Mouse (Mus musculus) ES-E14 (cell line): ENCODE data around the gene Ptprn2. TPM values are rescaled to one million over a fixed set of nuclear protein-coding genes. Genes with fewer than 3 reads are reported as not detected.

ENCODE experiments used
- DNase-seq: peaks from one replicate; pipeline ENCODE4 v3.0.0-alpha.2; 2013; ENCODE audit warnings: low read depth, low spot score
- H3K27ac ChIP-seq: 2 replicates; pipeline ENCODE4 v1.5.1; 2012; ENCODE audit warnings: low read depth, mild to moderate bottlenecking, low read length, moderate library complexity, mixed read lengths; ENCODE audit not compliant: poor library complexity, insufficient read depth, severe bottlenecking
- H3K36me3 ChIP-seq: 2 replicates; pipeline ENCODE4 v1.6.1; 2012; ENCODE audit warnings: mild to moderate bottlenecking, low read length, moderate library complexity, mixed read lengths; ENCODE audit not compliant: control insufficient read depth, poor library complexity, insufficient read depth, severe bottlenecking
- H3K4me1 ChIP-seq, 2 experiments: fragments of 150-350 bp in 1 of 2; sonication (generic) in 1 of 2; 2 replicates each; pipeline ENCODE4 v1.6.1; 2012; ENCODE audit warnings: low read length in 2 of 2, mild to moderate bottlenecking in 1 of 2, mixed read lengths in 1 of 2; ENCODE audit not compliant: control insufficient read depth in 2 of 2, insufficient read depth in 2 of 2, poor library complexity in 1 of 2
- H3K4me3 ChIP-seq, 2 experiments: fragments of 150-350 bp in 1 of 2; sonication (generic) in 1 of 2; 2 replicates each; pipeline ENCODE4 v1.5.1; 2012; ENCODE audit warnings: low read length in 2 of 2, low read depth in 1 of 2, mild to moderate bottlenecking in 1 of 2, mixed read lengths in 1 of 2; ENCODE audit not compliant: insufficient read depth in 1 of 2, poor library complexity in 1 of 2, severe bottlenecking in 1 of 2
- H3K9ac ChIP-seq: 2 replicates; pipeline ENCODE4 v1.6.1; 2012; ENCODE audit warnings: low read depth, mild to moderate bottlenecking, low read length, mixed read lengths; ENCODE audit not compliant: poor library complexity, insufficient read depth, severe bottlenecking
- H3K9me3 ChIP-seq: fragments of 150-350 bp; sonication (generic); 2 replicates; pipeline ENCODE4 v1.6.1; 2012; ENCODE audit warnings: low read depth, mild to moderate bottlenecking, low read length; ENCODE audit not compliant: control insufficient read depth, insufficient read depth
- CHD2 ChIP-seq: IDR thresholded peaks from 2 replicates; pipeline ENCODE4 v1.6.1; 2014; ENCODE audit warnings: mild to moderate bottlenecking, low read depth, low read length, inconsistent platforms
- HCFC1 ChIP-seq: IDR thresholded peaks from 2 replicates; pipeline ENCODE4 v1.6.1; 2012; ENCODE audit warnings: low read length, inconsistent platforms, borderline replicate concordance; ENCODE audit not compliant: insufficient read depth
- MAFK ChIP-seq: IDR thresholded peaks from 2 replicates; pipeline ENCODE4 v1.6.1; 2014; ENCODE audit warnings: mild to moderate bottlenecking, low read depth, low read length, inconsistent platforms; ENCODE audit not compliant: insufficient read depth
- ZC3H11A ChIP-seq: IDR thresholded peaks from 2 replicates; pipeline ENCODE4 v1.6.1; 2012; ENCODE audit warnings: low read depth, mild to moderate bottlenecking, inconsistent platforms, low read length, borderline replicate concordance
- ZNF384 ChIP-seq: IDR thresholded peaks from 2 replicates; pipeline ENCODE4 v1.6.1; 2012; ENCODE audit warnings: low read depth, low read length, inconsistent platforms
- in situ Hi-C, 2 experiments: fragments of 600-800 bp; cut with MboI; formaldehyde crosslinking; loops; one replicate each; pipeline ENCODE4 v1.15.1; 2025; ENCODE audit warnings: low sequenced_read_pairs in 2 of 2, inconsistent platforms in 1 of 2; ENCODE audit not compliant: unreplicated experiment in 2 of 2
- total RNA-seq: library from RNA; depleted of rRNA; stranded (reverse); fragments of 300-350 nt; gene quantifications from 2 replicates; pipeline ENCODE4 v1.2.3, GENCODE M21; 2012

Ptprn2 gene
- total RNA-seq, 1 experiment: 0.40 TPM

- no peak for DNase-seq
- TF ChIP-seq HCFC1 (no peak), ZNF384 (no peak), CHD2 (no peak), MAFK (no peak), ZC3H11A (no peak)
- no peaks in the 10 kb centered on the region for H3K4me1 ChIP-seq
- no peaks in the 10 kb centered on the region for H3K9me3 ChIP-seq
- no peak overlapping the region for H3K9ac ChIP-seq
- no peaks in the 10 kb centered on the region for H3K36me3 ChIP-seq
- in situ Hi-C loops: no loop called here
- no peak overlapping the region for H3K27ac ChIP-seq
- no peak overlapping the region for H3K4me3 ChIP-seq
These were observed 111.5 kb downstream of the Ptprn2 start for GRCm38 (mm10) chr12:116596993-116597392.

- Histone ChIP-seq H3K9me3 (no peaks in the 10 kb centered on the region), H3K36me3 (no peaks in the 10 kb centered on the region), H3K4me3 (no peak overlapping the region), H3K27ac (no peak overlapping the region), H3K9ac (no peak overlapping the region), H3K4me1 (no peaks in the 10 kb centered on the region)
- TF ChIP-seq CHD2: no peak
- no peak for TF ChIP-seq HCFC1
- TF ChIP-seq ZNF384: no peak
- no peak for TF ChIP-seq MAFK
- no peak for TF ChIP-seq ZC3H11A
- in situ Hi-C loops: no loop called here
- no peak for DNase-seq
These were observed 112.2 kb downstream of the Ptprn2 start for GRCm38 (mm10) chr12:116597670-116598069.

GRCm38 (mm10) chr12:116598123-116599005 lies 112.8 kb downstream of the Ptprn2 start:
- Histone ChIP-seq H3K9ac (no peak overlapping the region), H3K27ac (no peak overlapping the region), H3K4me1 (no peaks in the 10 kb centered on the region), H3K4me3 (no peak overlapping the region), H3K36me3 (no peaks in the 10 kb centered on the region), H3K9me3 (no peaks in the 10 kb centered on the region)
- in situ Hi-C loops: no loop called here
- DNase-seq: no peak
- TF ChIP-seq CHD2 (no peak), ZC3H11A (no peak), MAFK (no peak), ZNF384 (no peak), HCFC1 (no peak)

GRCm38 (mm10) chr12:116599537-116599936 lies 114.0 kb downstream of the Ptprn2 start:
- in situ Hi-C loops: no loop called here
- H3K9ac ChIP-seq: no peak overlapping the region
- H3K4me1 ChIP-seq: no peaks in the 10 kb centered on the region
- no peaks in the 10 kb centered on the region for H3K9me3 ChIP-seq
- no peaks in the 10 kb centered on the region for H3K36me3 ChIP-seq
- TF ChIP-seq HCFC1 (no peak), CHD2 (no peak), MAFK (no peak), ZC3H11A (no peak), ZNF384 (no peak)
- no peak overlapping the region for H3K4me3 ChIP-seq
- H3K27ac ChIP-seq: no peak overlapping the region
- no peak for DNase-seq

GRCm38 (mm10) chr12:116600054-116600453 lies 114.5 kb downstream of the Ptprn2 start:
- in situ Hi-C loops: no loop called here
- H3K36me3 ChIP-seq: no peaks in the 10 kb centered on the region
- no peak overlapping the region for H3K4me3 ChIP-seq
- H3K27ac ChIP-seq: no peak overlapping the region
- TF ChIP-seq MAFK (no peak), CHD2 (no peak), ZNF384 (no peak), ZC3H11A (no peak), HCFC1 (no peak)
- no peaks in the 10 kb centered on the region for H3K9me3 ChIP-seq
- DNase-seq: no peak
- no peak overlapping the region for H3K9ac ChIP-seq
- no peaks in the 10 kb centered on the region for H3K4me1 ChIP-seq
